Mouse (Mus musculus): ENCODE measurements around the gene Sptssa.
"Not testable (repeated sequence)": the region's sequence is repeated elsewhere in the genome, so short reads cannot be mapped to it uniquely, and the experiment has no call there.

Sptssa gene

GRCm38 (mm10) chr12:54656396-54657171, at the start of gene Sptssa:
Gene Sptssa, minus strand, starts transcription at chr12:54656573.
- DNase-seq (ENCODE audit: low spot score in 2 of 2): peak; percentile 92 to 93

DNA sequence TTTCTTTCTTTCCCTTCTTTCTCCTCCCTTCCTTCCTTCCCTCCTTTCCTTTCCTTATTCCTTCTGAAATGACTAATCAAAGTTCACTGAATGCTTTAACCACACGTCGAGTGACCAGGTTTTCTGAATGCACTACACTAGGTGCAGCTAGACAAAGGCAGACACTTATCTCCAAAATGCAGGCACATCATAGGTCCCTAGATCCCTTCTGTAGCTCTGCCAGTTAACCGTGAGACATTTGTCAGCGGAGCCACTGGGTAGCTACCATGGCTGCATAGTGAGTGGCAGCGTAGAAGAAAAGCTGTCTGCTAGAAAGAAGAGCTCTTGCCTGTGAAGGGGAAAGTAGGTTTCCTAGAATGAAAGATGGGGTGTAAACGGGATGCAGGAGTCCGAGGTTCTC, 43.0 kb upstream of the Sptssa start:
- no peak for DNase-seq (ENCODE audit: low spot score in 2 of 2)

GRCm38 (mm10) chr12:54697791-54698250, 41.4 kb upstream of the Sptssa start:
- no peak for DNase-seq (ENCODE audit: low spot score in 2 of 2)

DNA sequence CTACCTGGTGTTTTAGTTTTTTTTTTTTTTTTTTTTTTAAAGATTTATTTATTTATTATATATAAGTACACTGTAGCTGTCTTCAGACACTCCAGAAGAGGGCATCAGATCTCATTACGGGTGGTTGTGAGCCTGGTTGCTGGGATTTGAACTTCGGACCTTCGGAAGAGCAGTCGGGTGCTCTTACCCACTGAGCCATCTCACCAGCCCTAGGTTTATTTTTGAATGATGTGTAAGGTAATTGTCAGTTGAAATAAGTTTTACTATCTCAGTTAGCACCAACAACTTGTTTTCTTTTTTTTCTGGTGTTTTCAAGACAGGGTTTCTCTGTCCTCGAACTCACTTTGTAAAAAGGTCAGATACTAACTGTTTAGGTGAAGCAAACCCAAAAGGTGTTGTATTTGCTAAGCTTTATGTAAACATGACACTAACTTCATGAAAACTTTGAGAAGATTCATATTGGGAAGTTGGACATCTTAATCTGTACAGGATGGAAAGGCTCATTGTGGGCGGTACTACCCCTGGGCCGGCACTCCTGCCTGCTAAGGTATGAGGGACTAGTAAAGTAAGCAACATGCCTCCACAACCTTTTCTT, 40.7 kb upstream of the Sptssa start:
- no peak for DNase-seq (ENCODE audit: low spot score in 2 of 2)

GRCm38 (mm10) chr12:54696242-54697002, 40.0 kb upstream of the Sptssa start:
- peak; percentile 79 to 87 for DNase-seq (ENCODE audit: low spot score in 2 of 2)

GRCm38 (mm10) chr12:54695511-54696241, 39.3 kb upstream of the Sptssa start, which contains the start of gene Eapp:
Gene Eapp, minus strand, starts transcription at chr12:54695897.
- DNase-seq (ENCODE audit: low spot score in 2 of 2): peak; percentile 86 to 90

DNA sequence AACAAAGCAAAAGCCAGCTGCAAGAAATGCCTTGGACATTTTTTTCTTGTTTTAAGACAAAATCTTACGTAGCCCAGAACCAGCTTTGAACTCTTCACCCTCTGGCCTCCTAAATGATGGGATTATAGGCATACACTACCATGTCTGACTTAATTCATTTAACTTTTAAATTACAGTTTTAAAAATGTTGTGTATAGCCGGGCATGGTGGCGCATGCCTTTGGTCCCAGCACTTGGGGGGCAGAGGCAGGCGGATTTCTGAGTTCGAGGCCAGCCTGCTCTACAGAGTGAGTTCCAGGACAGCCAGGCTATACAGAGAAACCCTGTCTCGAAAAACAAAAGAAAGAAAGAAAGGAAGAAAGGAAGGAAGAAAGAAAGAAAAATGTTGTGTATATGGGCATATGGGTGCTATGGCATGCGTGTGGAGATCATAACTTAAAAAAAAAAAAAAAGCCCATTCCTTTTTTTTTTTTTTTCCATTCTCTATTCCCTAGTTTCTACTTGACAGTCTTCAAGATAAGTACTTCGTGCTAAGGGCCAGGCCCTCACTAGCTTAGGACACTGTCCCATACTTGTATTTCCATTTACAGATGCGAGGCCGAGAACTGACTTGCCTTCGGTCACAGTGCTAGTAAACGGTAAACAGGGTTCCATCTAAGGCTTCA, 38.6 kb upstream of the Sptssa start:
- no peak for DNase-seq (ENCODE audit: low spot score in 2 of 2)

DNA sequence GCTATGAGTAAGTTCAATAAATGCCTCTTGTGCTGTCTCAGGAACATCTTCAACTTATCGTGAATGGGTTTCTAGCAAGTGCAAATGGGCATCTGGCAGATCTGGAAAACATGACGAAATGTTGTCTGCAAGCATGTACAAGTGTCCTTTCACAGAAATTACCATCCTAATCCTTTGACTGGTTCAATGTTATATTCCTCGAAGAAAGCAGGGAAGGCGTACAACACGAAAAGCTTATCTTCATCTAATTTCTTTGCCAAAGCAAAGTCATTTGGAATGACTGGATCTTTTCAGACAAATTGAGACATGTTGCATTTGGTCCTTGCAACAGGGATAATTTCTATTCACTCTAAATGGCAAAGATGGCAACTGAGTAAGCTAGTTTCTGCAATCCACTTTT, 32.7 kb upstream of the Sptssa start:
- no peak for DNase-seq (ENCODE audit: low spot score in 2 of 2)

- no peak for DNase-seq (ENCODE audit: low spot score in 2 of 2)
These were observed 26.8 kb upstream of the Sptssa start for GRCm38 (mm10) chr12:54683182-54683581.

DNA sequence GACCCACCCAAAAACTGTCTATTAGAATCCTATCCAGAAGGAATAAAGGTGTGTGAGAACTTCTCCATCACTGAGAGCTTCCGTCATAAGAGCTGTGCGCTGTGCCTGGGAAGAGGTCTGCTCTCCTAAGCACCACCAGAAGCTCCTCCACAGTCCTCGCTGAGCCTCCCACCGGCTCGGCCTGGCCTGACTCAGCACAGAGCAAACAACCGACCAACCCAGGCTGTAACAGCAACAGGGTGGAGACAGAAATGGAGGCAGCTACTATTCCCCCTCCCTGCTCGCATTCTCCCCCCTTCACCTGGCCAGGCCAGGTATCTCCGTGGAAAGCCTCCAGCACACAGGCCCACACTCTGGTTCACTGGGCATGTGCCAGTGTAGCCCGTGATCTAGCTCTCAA, 20.3 kb upstream of the Sptssa start:
- DNase-seq (ENCODE audit: low spot score in 2 of 2): no peak

DNA sequence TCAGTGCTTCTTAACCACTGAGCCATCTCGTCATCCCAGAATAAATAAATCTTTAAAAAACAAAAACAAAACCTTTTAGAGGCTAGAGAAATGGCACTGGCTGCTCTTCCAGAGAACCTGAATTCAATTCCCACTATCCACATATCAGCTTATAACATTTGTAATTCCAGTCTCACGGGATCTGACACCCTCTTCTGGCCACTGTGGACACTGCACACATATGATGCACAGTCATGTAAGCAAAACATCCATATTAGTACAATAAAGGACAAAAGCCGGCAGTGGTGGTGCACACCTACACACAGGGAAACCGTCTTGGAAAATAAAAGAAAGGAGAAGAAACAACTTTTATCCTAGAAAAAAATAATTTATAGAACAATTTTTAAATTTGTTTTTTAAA, 19.0 kb upstream of the Sptssa start:
- no peak for DNase-seq (ENCODE audit: low spot score in 2 of 2)

GRCm38 (mm10) chr12:54671262-54671661, 14.9 kb upstream of the Sptssa start:
- DNase-seq (ENCODE audit: low spot score in 2 of 2): no peak

GRCm38 (mm10) chr12:54668141-54668540, 11.8 kb upstream of the Sptssa start:
- no peak for DNase-seq (ENCODE audit: low spot score in 2 of 2)

DNA sequence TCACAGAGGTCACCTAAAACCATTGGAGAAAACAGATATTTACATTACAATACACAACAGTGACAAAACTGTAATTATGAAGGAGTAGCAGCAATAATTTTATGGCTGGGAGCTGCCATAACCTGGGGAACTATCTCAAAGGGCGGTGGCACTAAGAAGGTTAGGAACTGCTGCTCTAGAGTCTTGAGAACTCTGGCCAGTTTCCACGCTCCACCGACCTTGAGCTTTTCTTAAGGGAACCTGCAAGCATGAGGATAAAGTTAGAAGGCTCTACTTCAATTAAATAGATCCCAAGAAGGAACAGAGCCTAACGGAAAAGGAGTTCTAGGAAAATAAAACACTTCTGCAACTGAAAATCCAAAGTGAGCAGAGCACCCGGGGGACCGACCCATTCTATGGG, 9.2 kb upstream of the Sptssa start:
- DNase-seq (ENCODE audit: low spot score in 2 of 2): no peak

DNA sequence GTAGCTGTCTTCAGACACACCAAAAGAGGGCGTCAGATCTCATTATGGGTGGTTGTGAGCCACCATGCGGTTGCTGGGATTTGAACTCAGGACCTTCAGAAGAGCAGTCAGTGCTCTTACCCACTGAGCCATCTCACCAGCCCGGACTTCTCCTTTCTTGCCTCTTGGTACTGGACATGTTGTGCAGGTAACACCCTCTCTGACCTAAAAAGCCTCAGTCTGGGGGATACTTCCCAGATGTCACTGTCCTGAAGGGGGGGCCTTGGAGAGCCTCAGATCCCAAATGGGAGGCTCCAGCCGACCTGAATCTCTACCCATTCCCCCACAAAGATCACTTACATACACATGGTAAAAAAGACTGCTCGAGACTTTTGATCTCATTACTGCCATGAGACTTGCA, 5.1 kb upstream of the Sptssa start:
- not testable (repeated sequence) for DNase-seq (ENCODE audit: low spot score in 2 of 2)

DNA sequence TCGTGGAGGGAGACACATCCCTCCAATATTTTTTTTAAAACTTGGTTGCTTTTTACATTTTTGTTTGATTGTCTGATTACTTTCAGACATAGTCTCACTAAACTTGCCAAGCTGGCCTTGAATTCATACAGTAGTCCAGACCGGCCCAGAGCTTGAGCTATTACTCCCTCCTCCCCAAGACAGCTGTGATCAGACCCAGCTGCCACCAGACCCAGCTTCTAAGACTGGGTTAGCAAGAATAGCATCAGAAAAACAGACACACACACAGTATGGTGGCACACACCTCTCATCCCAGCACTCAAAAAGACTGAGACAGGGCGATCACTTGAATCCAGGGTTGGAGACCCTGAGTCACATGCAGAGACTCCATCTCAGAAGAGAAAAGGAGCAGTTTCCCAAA, 3.5 kb upstream of the Sptssa start:
- DNase-seq (ENCODE audit: low spot score in 2 of 2): no peak

DNA sequence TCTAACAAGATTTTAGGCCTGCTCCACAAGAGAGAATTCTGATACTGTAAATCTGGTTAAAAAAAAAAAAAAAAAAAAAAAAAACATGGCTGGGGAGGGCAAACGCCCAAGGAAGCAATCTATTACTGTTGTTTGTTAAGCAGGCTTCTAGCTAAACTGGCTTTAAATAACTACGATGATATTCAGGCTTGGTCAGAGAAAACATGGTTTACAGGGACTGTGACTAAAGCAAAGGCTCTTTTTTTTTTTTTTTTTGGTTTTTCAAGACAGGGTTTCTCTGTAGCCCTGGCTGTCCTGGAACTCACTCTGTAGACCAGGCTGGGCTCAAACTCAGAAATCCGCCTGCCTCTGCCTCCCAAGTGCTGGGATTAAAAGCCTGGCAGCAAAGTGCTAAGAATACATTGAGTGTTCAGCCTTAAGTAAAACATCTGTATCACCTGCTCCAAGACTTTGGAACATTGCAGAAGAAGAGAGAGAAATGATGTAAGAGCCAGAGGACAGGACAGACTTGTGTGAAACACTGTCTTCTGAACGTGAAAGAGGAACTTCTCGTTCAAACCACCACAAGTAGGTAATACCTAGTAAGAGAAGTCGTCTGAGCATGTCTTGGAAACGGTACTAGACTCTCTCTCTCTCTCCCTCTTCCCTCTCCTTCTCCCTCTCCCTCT, 2.2 kb upstream of the Sptssa start:
- DNase-seq (ENCODE audit: low spot score in 2 of 2): no peak

DNA sequence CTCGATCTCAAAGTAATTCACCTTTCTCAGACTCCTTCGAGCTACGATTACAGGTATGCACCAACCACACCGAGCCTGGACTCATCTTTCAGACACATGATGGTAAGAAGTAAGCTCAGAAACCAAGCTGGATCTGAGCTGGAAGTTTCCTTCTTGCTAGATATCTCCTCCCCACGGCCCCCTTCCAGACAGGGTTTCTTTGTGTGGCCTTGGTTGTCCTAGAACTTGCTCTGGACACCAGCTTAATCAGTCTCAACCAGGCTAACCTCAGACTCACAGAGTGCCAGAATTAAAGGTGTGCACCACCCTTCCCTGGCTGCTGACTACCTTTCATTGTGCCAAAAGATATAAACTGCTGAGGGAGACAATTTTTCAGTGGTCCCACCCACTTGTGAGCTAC, 1.6 kb upstream of the Sptssa start:
- no peak for DNase-seq (ENCODE audit: low spot score in 2 of 2)

DNA sequence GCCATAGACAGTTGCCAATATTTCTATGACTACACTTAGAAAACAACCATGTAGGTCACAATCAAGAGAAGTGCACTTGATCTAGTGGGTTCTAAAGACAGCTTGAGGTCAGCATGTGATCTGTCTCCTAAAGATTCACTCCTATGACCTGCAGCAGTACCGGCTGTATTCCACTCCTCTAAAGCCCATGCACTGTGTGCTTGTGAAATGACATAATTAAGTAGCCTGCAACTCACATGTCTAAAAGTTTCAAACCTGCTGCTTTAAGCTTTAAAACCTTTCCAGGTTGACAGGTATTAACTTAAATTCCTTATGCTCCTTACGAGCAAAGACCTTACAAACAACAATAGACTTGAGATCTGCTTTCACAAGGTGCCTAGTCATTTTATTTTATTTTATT, 853 bp upstream of the Sptssa start:
- no peak for DNase-seq (ENCODE audit: low spot score in 2 of 2)

DNA sequence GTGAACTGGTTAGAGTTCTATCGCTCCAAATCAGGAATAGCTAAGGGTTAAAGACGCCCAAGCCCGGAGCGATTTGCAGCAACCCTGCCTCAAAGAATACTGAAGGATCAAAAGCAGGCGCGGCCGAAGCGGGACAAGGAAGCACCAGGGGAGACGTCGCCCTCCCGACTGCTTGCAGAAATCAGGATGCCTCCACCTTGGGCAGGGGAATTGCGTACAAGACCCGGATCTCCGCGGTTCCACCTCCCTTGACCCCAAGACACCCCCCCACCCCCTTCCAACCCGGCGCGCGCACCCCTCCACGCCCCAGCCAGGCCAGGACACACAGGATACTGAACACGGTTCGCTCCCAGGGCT, 356 bp downstream of the Sptssa start:
- DNase-seq (ENCODE audit: low spot score in 2 of 2): no peak
